Mouse (Mus musculus): Measurements from ENCODE around the gene Als2cl.

Gene Als2cl

GRCm38 (mm10) chr9:110916786-110917185 lies 37.1 kb downstream of the Als2cl start, which contains the start of gene Fam240a:
Gene Fam240a, minus strand, starts transcription at chr9:110916861.
- no peak for DNase-seq (ENCODE audit: extremely low spot score)

- DNase-seq (ENCODE audit: extremely low spot score): no peak
Observed at GRCm38 (mm10) chr9:110920665-110921419, 41.2 kb downstream of the Als2cl start.

- peak; percentile 66 for DNase-seq (ENCODE audit: extremely low spot score)
Observed at GRCm38 (mm10) chr9:110922759-110923158, 43.1 kb downstream of the Als2cl start.

- no peak for DNase-seq (ENCODE audit: extremely low spot score)
Observed at GRCm38 (mm10) chr9:110931573-110931972, 51.9 kb downstream of the Als2cl start.

GRCm38 (mm10) chr9:110933850-110934437 lies 54.3 kb downstream of the Als2cl start:
- DNase-seq (ENCODE audit: extremely low spot score): no peak

- no peak for DNase-seq (ENCODE audit: extremely low spot score)
Observed at GRCm38 (mm10) chr9:110935941-110936340, 56.3 kb downstream of the Als2cl start.

GRCm38 (mm10) chr9:110937506-110938490 lies 58.1 kb downstream of the Als2cl start:
- DNase-seq (ENCODE audit: extremely low spot score): no peak

- no peak for DNase-seq (ENCODE audit: extremely low spot score)
Observed at GRCm38 (mm10) chr9:110944265-110944664, 64.6 kb downstream of the Als2cl start.

GRCm38 (mm10) chr9:110945343-110945742 lies 65.7 kb downstream of the Als2cl start:
- DNase-seq (ENCODE audit: extremely low spot score): no peak

GRCm38 (mm10) chr9:110945926-110946325 lies 66.3 kb downstream of the Als2cl start, which contains the start of gene Tdgf1:
Gene Tdgf1, minus strand, starts transcription at chr9:110946158.
- no peak for DNase-seq (ENCODE audit: extremely low spot score)

- peak; percentile 42 for DNase-seq (ENCODE audit: extremely low spot score)
Observed at GRCm38 (mm10) chr9:110946548-110947044, 66.9 kb downstream of the Als2cl start.

GRCm38 (mm10) chr9:110947261-110947661 lies 67.6 kb downstream of the Als2cl start:
- no peak for DNase-seq (ENCODE audit: extremely low spot score)

GRCm38 (mm10) chr9:110947900-110948299 lies 68.2 kb downstream of the Als2cl start:
- DNase-seq (ENCODE audit: extremely low spot score): no peak

GRCm38 (mm10) chr9:110948813-110949310 lies 69.2 kb downstream of the Als2cl start:
- DNase-seq (ENCODE audit: extremely low spot score): no peak

- no peak for DNase-seq (ENCODE audit: extremely low spot score)
Observed at GRCm38 (mm10) chr9:110950109-110950508, 70.4 kb downstream of the Als2cl start.

Data from embryo, embryonic 9.5 days (tissue).